Mouse (Mus musculus) myocyte (in vitro differentiated cells): Measurements from ENCODE around the gene Tlr9. TPM values are rescaled to one million over a fixed set of nuclear protein-coding genes. Genes with fewer than 3 reads are reported as not detected.

Source experiments
- H3K27me3 ChIP-seq: one replicate; pipeline ENCODE4 v1.6.1; 2011; ENCODE audit not compliant: control insufficient read depth, insufficient read depth, insufficient read length
- H3K36me3 ChIP-seq: one replicate; pipeline ENCODE4 v1.6.1; 2011; ENCODE audit not compliant: control insufficient read depth, insufficient read depth
- H3K4me2 ChIP-seq: one replicate; pipeline ENCODE4 v1.6.1; 2011; ENCODE audit warnings: low read depth, control low read depth
- H3K4me3 ChIP-seq: one replicate; pipeline ENCODE4 v1.5.1; 2011; ENCODE audit warnings: mild to moderate bottlenecking, control low read depth, moderate library complexity
- H3K79me2 ChIP-seq: one replicate; pipeline ENCODE4 v1.6.1; 2011; ENCODE audit not compliant: control insufficient read depth, insufficient read depth
- H3ac ChIP-seq: one replicate; pipeline ENCODE4 v1.6.1; 2011; ENCODE audit not compliant: control insufficient read depth, insufficient read length
- CEBPB ChIP-seq: IDR thresholded peaks from 2 replicates; pipeline ENCODE4 v1.6.1; 2011; ENCODE audit warnings: mild to moderate bottlenecking, moderate library complexity; ENCODE audit not compliant: poor library complexity, insufficient read depth, severe bottlenecking
- E2F4 ChIP-seq: IDR thresholded peaks from one replicate; pipeline ENCODE4 v1.6.1; 2011; ENCODE audit warnings: mild to moderate bottlenecking, control low read depth, moderate library complexity; ENCODE audit not compliant: insufficient read depth
- MAX ChIP-seq: IDR thresholded peaks from one replicate; pipeline ENCODE4 v1.6.1; 2011; ENCODE audit warnings: low read depth, mild to moderate bottlenecking, control low read depth
- MYOD1 ChIP-seq, 3 experiments: IDR thresholded peaks; one replicate each; pipeline ENCODE4 v1.6.1; 2011; ENCODE audit warnings: control low read depth in 2 of 3, low read depth in 2 of 3, mild to moderate bottlenecking in 2 of 3, moderate library complexity in 1 of 3; ENCODE audit not compliant: insufficient read length in 2 of 3, control insufficient read depth in 1 of 3
- MYOG ChIP-seq, 3 experiments: IDR thresholded peaks; one replicate each; pipeline ENCODE4 v1.6.1; 2011; ENCODE audit warnings: control low read depth in 2 of 3, low read depth in 2 of 3, mild to moderate bottlenecking in 2 of 3; ENCODE audit not compliant: insufficient read length in 2 of 3, control insufficient read depth in 1 of 3, insufficient read depth in 1 of 3
- POLR2A ChIP-seq: IDR thresholded peaks from one replicate; pipeline ENCODE4 v1.6.1; 2011; ENCODE audit warnings: low read depth, mild to moderate bottlenecking, control low read depth, moderate library complexity; ENCODE audit not compliant: insufficient read length
- POLR2AphosphoS2 ChIP-seq: IDR thresholded peaks from one replicate; pipeline ENCODE4 v1.6.1; 2011; ENCODE audit warnings: low read depth, control low read depth; ENCODE audit not compliant: insufficient read length
- REST ChIP-seq: IDR thresholded peaks from one replicate; pipeline ENCODE4 v1.6.1; 2011; ENCODE audit warnings: mild to moderate bottlenecking, control low read depth, moderate library complexity; ENCODE audit not compliant: insufficient read depth, insufficient read length
- SRF ChIP-seq: IDR thresholded peaks from one replicate; pipeline ENCODE4 v1.6.1; 2011; ENCODE audit warnings: low read depth; ENCODE audit not compliant: control insufficient read depth, insufficient read length
- TCF12 ChIP-seq: IDR thresholded peaks from one replicate; pipeline ENCODE4 v1.6.1; 2011; ENCODE audit warnings: mild to moderate bottlenecking, control low read depth; ENCODE audit not compliant: poor library complexity, insufficient read depth, severe bottlenecking
- TCF3 ChIP-seq: IDR thresholded peaks from one replicate; pipeline ENCODE4 v1.6.1; 2011; ENCODE audit warnings: low read depth, control low read depth; ENCODE audit not compliant: insufficient read length
- USF1 ChIP-seq: IDR thresholded peaks from one replicate; pipeline ENCODE4 v1.6.1; 2011; ENCODE audit warnings: low read depth, mild to moderate bottlenecking, control low read depth, moderate library complexity
- polyA plus RNA-seq: library from polyadenylated mRNA; unstranded; fragments of >200 nt; fragmentation: generic; extraction: Trizol; gene quantifications from one replicate; pipeline ENCODE4 v1.2.1, GENCODE M21; 2012; ENCODE audit warnings: missing spikeins

Gene Tlr9
- polyA plus RNA-seq, 1 experiment, result not detected

GRCm38 (mm10) chr9:106269076-106269788, 46.8 kb downstream of the Tlr9 start:
- no peak overlapping the region for H3K4me2 ChIP-seq
- no peaks in the 10 kb centered on the region for H3K36me3 ChIP-seq
- no peaks in the 10 kb centered on the region for H3K79me2 ChIP-seq
- no peaks in the 10 kb centered on the region for H3K27me3 ChIP-seq
- no peak overlapping the region for H3K4me3 ChIP-seq
- no peak overlapping the region for H3ac ChIP-seq
- TF ChIP-seq MYOG (IDR thresholded peaks at IDR 0.05; ENCODE audit: control insufficient read depth in 1 of 3, insufficient read depth in 1 of 3, insufficient read length in 2 of 3, low read depth in 2 of 3), result no peak
- TF ChIP-seq POLR2A, result no peak
- no peak for TF ChIP-seq SRF
- TF ChIP-seq TCF3, result no peak
- TF ChIP-seq REST, result no peak
- TF ChIP-seq USF1, result no peak
- no peak for TF ChIP-seq TCF12
- TF ChIP-seq MYOD1 (IDR thresholded peaks at IDR 0.05; ENCODE audit: control insufficient read depth in 1 of 3, insufficient read length in 2 of 3, low read depth in 2 of 3), result no peak
- no peak for TF ChIP-seq CEBPB
- TF ChIP-seq E2F4, result no peak
- no peak for TF ChIP-seq MAX
- no peak for TF ChIP-seq POLR2AphosphoS2

DNA sequence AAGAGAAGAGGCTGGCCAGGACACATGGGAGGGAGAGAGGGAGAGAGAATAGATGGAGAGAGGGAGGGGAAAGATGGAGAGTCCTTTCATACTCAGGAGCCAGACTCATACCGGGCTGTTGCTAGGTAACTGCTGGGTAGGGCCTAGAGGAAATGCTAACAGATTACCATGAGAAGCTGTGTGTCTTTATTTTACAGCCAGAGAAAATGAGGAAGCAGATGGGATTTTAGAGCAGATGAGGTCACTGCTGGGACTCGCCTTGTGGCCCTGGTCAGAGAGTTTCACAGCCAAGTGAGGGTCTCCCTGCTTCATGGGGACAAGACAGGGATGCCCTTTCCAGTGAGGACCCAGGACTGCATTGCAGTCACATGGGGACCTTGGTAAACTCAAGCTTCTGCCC, 47.5 kb downstream of the Tlr9 start:
- H3K79me2 ChIP-seq, result no peaks in the 10 kb centered on the region
- H3ac ChIP-seq, result no peak overlapping the region
- no peaks in the 10 kb centered on the region for H3K27me3 ChIP-seq
- no peaks in the 10 kb centered on the region for H3K36me3 ChIP-seq
- no peak overlapping the region for H3K4me2 ChIP-seq
- TF ChIP-seq E2F4 (no peak), TCF12 (no peak), MYOG (IDR thresholded peaks at IDR 0.05; ENCODE audit: control insufficient read depth in 1 of 3, insufficient read depth in 1 of 3, insufficient read length in 2 of 3, low read depth in 2 of 3) (no peak), POLR2A (no peak), TCF3 (no peak), CEBPB (no peak)
- H3K4me3 ChIP-seq, result no peak overlapping the region

- Histone ChIP-seq H3K4me2 (no peak overlapping the region), H3ac (no peak overlapping the region), H3K36me3 (no peaks in the 10 kb centered on the region), H3K79me2 (no peaks in the 10 kb centered on the region), H3K4me3 (no peak overlapping the region), H3K27me3 (no peaks in the 10 kb centered on the region)
- TF ChIP-seq CEBPB (no peak), TCF12 (no peak), TCF3 (no peak), POLR2AphosphoS2 (no peak), POLR2A (no peak), MAX (no peak), REST (no peak), MYOD1 (IDR thresholded peaks at IDR 0.05; ENCODE audit: control insufficient read depth in 1 of 3, insufficient read length in 2 of 3, low read depth in 2 of 3) (no peak), USF1 (no peak), E2F4 (no peak), SRF (no peak), MYOG (IDR thresholded peaks at IDR 0.05; ENCODE audit: control insufficient read depth in 1 of 3, insufficient read depth in 1 of 3, insufficient read length in 2 of 3, low read depth in 2 of 3) (no peak)
Observed at GRCm38 (mm10) chr9:106270656-106271055, 48.3 kb downstream of the Tlr9 start.

DNA sequence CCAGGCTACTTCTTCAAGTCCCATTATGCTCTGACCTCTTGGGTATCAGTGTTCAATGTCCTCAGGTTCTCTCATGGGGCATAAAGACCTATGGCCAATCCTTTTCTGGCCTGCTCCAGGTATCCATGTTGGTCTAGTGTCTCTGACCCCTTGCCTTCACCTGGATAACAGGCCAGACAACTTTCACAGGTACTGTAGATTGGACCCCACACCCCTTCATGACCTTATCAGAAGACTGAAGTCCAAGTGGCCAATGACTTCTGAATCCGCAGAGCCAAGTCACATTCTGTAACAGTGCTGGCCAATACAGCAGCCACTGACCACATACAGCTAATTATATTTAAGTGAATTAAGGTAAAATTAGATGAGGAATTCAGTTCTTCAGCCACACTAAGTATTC, 49.9 kb downstream of the Tlr9 start:
- Histone ChIP-seq H3K36me3 (no peaks in the 10 kb centered on the region), H3ac (no peak overlapping the region), H3K27me3 (no peaks in the 10 kb centered on the region), H3K4me2 (no peak overlapping the region), H3K4me3 (no peak overlapping the region), H3K79me2 (no peaks in the 10 kb centered on the region)
- TF ChIP-seq TCF12 (no peak), REST (no peak), CEBPB (no peak), MYOD1 (IDR thresholded peaks at IDR 0.05; ENCODE audit: control insufficient read depth in 1 of 3, insufficient read length in 2 of 3, low read depth in 2 of 3) (no peak), E2F4 (no peak), MYOG (IDR thresholded peaks at IDR 0.05; ENCODE audit: control insufficient read depth in 1 of 3, insufficient read depth in 1 of 3, insufficient read length in 2 of 3, low read depth in 2 of 3) (no peak), POLR2AphosphoS2 (no peak), SRF (no peak), USF1 (no peak), POLR2A (no peak), TCF3 (no peak), MAX (no peak)
